Mouse (Mus musculus): ENCODE results near the gene Olfr1512.

- TF ChIP-seq CTCF (IDR thresholded peaks at IDR 0.05; ENCODE audit: extremely low read depth, insufficient read length, insufficient replicate concordance, low read depth, low read length) (no peak), POLR2A (IDR thresholded peaks at IDR 0.05; ENCODE audit: low read depth, low read length) (no peak)
Measured at GRCm38 (mm10) chr14:52325890-52326289, 53.1 kb downstream of the Olfr1512 start.
